Mouse (Mus musculus): Measurements from ENCODE around the gene Micall1. TPM values are rescaled to one million over a fixed set of nuclear protein-coding genes. Genes with fewer than 3 reads are reported as not detected.

Micall1 gene
- polyA plus RNA-seq, 1 experiment from 2014 or later: 9.5 TPM

- H3K4me3 ChIP-seq (replicated peaks): no peak overlapping the region
- H3K4me1 ChIP-seq: peaks cover 8% of the 10 kb centered on the region
- no peaks in the 10 kb centered on the region for H3K9me3 ChIP-seq
- peaks cover 30% of the 10 kb centered on the region for H3K36me3 ChIP-seq (replicated peaks)
- WGBS: 62% methylated on average over 11 of the region's 11 CpGs
- H3K27me3 ChIP-seq: 0 out of 2 replicates have a peak, but pooled peaks cover 5% of the 10 kb centered on the region
- no peak overlapping the region for H3K4me2 ChIP-seq
- H3K27ac ChIP-seq: no peak overlapping the region
- ATAC-seq (ENCODE audit: low FRiP score): no peak
- no peak overlapping the region; the same call in 1 of the 2 replicates for H3K9ac ChIP-seq
Observed at GRCm38 (mm10) chr15:79135783-79136575, 27.3 kb downstream of the Micall1 start.

- 67% methylated on average over 10 of the region's 10 CpGs for WGBS
- 0 out of 2 replicates have a peak, but pooled peaks cover 5% of the 10 kb centered on the region for H3K27me3 ChIP-seq
- H3K36me3 ChIP-seq (replicated peaks): peaks cover 7% of the 10 kb centered on the region
- peaks cover 19% of the 10 kb centered on the region for H3K4me1 ChIP-seq
- no peak overlapping the region for H3K27ac ChIP-seq
- H3K4me3 ChIP-seq (replicated peaks): no peak overlapping the region
- no peak overlapping the region for H3K9ac ChIP-seq
- H3K9me3 ChIP-seq: no peaks in the 10 kb centered on the region
- no peak for ATAC-seq (ENCODE audit: low FRiP score)
- H3K4me2 ChIP-seq: no peak overlapping the region
Observed at GRCm38 (mm10) chr15:79139640-79140039, 30.9 kb downstream of the Micall1 start.

GRCm38 (mm10) chr15:79140866-79141565 lies 32.3 kb downstream of the Micall1 start, which contains the start of the genes Polr2f and 1700088E04Rik:
Gene Polr2f (plus strand): TSS chr15:79141009.
Gene 1700088E04Rik (minus strand): TSS chr15:79141253.
- H3K9ac ChIP-seq: peak within 1 kb of the TSS; percentile 83
- peak within 1 kb of the TSS; percentile 87 for H3K4me3 ChIP-seq (replicated peaks)
- H3K9me3 ChIP-seq: no peaks in the 10 kb centered on the region
- peaks cover 19% of the 10 kb centered on the region for H3K4me1 ChIP-seq
- H3K27me3 ChIP-seq: 0 out of 2 replicates have a peak, but pooled peaks cover 5% of the 10 kb centered on the region
- under 1% methylated on average over 57 of the region's 57 CpGs for WGBS
- peak within 1 kb of the TSS; percentile 97 for H3K4me2 ChIP-seq
- ATAC-seq (ENCODE audit: low FRiP score): peak; percentile 90
- 0 out of 2 replicates have a peak within 1 kb of the TSS, but pooled peaks have one; percentile 5 for H3K27ac ChIP-seq
- peaks cover 21% of the 10 kb centered on the region for H3K36me3 ChIP-seq (replicated peaks)

- H3K4me2 ChIP-seq: peak overlapping the region; percentile 97
- H3K4me1 ChIP-seq: peaks cover 19% of the 10 kb centered on the region
- WGBS: under 1% methylated on average over 7 of the region's 7 CpGs
- peak overlapping the region; percentile 87 for H3K4me3 ChIP-seq (replicated peaks)
- peak overlapping the region; percentile 83 for H3K9ac ChIP-seq
- H3K36me3 ChIP-seq (replicated peaks): peaks cover 26% of the 10 kb centered on the region
- no peak overlapping the region for H3K27ac ChIP-seq
- no peak for ATAC-seq (ENCODE audit: low FRiP score)
- 0 out of 2 replicates have a peak, but pooled peaks cover 5% of the 10 kb centered on the region for H3K27me3 ChIP-seq
- H3K9me3 ChIP-seq: no peaks in the 10 kb centered on the region
Observed at GRCm38 (mm10) chr15:79141566-79141917, 32.8 kb downstream of the Micall1 start.

GRCm38 (mm10) chr15:79143316-79143715 lies 34.6 kb downstream of the Micall1 start:
- Histone ChIP-seq H3K27me3 (0 out of 2 replicates have a peak, but pooled peaks cover 5% of the 10 kb centered on the region), H3K4me3 (replicated peaks) (no peak overlapping the region), H3K9me3 (no peaks in the 10 kb centered on the region), H3K27ac (no peak overlapping the region), H3K4me1 (peaks cover 19% of the 10 kb centered on the region), H3K9ac (no peak overlapping the region), H3K4me2 (no peak overlapping the region), H3K36me3 (replicated peaks) (peaks cover 44% of the 10 kb centered on the region)
- ATAC-seq (ENCODE audit: low FRiP score): no peak
- WGBS: 82% methylated on average over 12 of the region's 12 CpGs

- Histone ChIP-seq H3K4me3 (replicated peaks) (no peak overlapping the region), H3K9ac (no peak overlapping the region), H3K27me3 (0 out of 2 replicates have a peak, but pooled peaks cover 5% of the 10 kb centered on the region), H3K9me3 (no peaks in the 10 kb centered on the region), H3K27ac (no peak overlapping the region), H3K4me1 (peaks cover 19% of the 10 kb centered on the region), H3K36me3 (replicated peaks) (peaks cover 51% of the 10 kb centered on the region), H3K4me2 (no peak overlapping the region)
- 91% methylated on average over 8 of the region's 8 CpGs for WGBS
- ATAC-seq (ENCODE audit: low FRiP score): no peak
Observed at GRCm38 (mm10) chr15:79144021-79144420, 35.3 kb downstream of the Micall1 start.

GRCm38 (mm10) chr15:79145522-79145921 lies 36.8 kb downstream of the Micall1 start:
- Histone ChIP-seq H3K4me3 (replicated peaks) (no peak overlapping the region), H3K36me3 (replicated peaks) (peaks cover 62% of the 10 kb centered on the region), H3K4me1 (peaks cover 15% of the 10 kb centered on the region), H3K27me3 (no peaks in the 10 kb centered on the region), H3K27ac (no peak overlapping the region), H3K9ac (no peak overlapping the region), H3K9me3 (no peaks in the 10 kb centered on the region), H3K4me2 (no peak overlapping the region)
- ATAC-seq (ENCODE audit: low FRiP score): no peak
- WGBS: 88% methylated on average over 7 of the region's 7 CpGs

- ATAC-seq (ENCODE audit: low FRiP score): peak; percentile 41
- H3K9ac ChIP-seq: no peak overlapping the region
- peaks cover 84% of the 10 kb centered on the region for H3K36me3 ChIP-seq (replicated peaks)
- 53% methylated on average over 7 of the region's 7 CpGs for WGBS
- no peaks in the 10 kb centered on the region for H3K9me3 ChIP-seq
- no peaks in the 10 kb centered on the region for H3K27me3 ChIP-seq
- peaks cover 25% of the 10 kb centered on the region for H3K4me1 ChIP-seq
- no peak overlapping the region for H3K4me3 ChIP-seq (replicated peaks)
- H3K4me2 ChIP-seq: no peak overlapping the region
- H3K27ac ChIP-seq: no peak overlapping the region
Observed at GRCm38 (mm10) chr15:79148533-79148932, 39.8 kb downstream of the Micall1 start.

- WGBS: 22% methylated on average over 8 of the region's 8 CpGs
- peaks cover 54% of the 10 kb centered on the region for H3K36me3 ChIP-seq (replicated peaks)
- peak; percentile 57 for ATAC-seq (ENCODE audit: low FRiP score)
- no peak overlapping the region for H3K4me2 ChIP-seq
- no peaks in the 10 kb centered on the region for H3K27me3 ChIP-seq
- peaks cover 31% of the 10 kb centered on the region for H3K4me1 ChIP-seq
- no peak overlapping the region for H3K4me3 ChIP-seq (replicated peaks)
- H3K27ac ChIP-seq: peak overlapping the region; percentile 88
- H3K9me3 ChIP-seq: no peaks in the 10 kb centered on the region
- H3K9ac ChIP-seq: 0 out of 2 replicates have a peak overlapping the region, but pooled peaks have one; percentile 27
Observed at GRCm38 (mm10) chr15:79151881-79152280, 43.2 kb downstream of the Micall1 start.

- 34% methylated on average over 6 of the region's 6 CpGs for WGBS
- ATAC-seq (ENCODE audit: low FRiP score): no peak
- peaks cover 46% of the 10 kb centered on the region for H3K36me3 ChIP-seq (replicated peaks)
- no peak overlapping the region for H3K9ac ChIP-seq
- H3K27me3 ChIP-seq: no peaks in the 10 kb centered on the region
- H3K9me3 ChIP-seq: no peaks in the 10 kb centered on the region
- H3K4me1 ChIP-seq: peaks cover 31% of the 10 kb centered on the region
- no peak overlapping the region for H3K4me3 ChIP-seq (replicated peaks)
- no peak overlapping the region for H3K4me2 ChIP-seq
- peak overlapping the region; percentile 88 for H3K27ac ChIP-seq
Observed at GRCm38 (mm10) chr15:79152709-79153108, 44.0 kb downstream of the Micall1 start.

GRCm38 (mm10) chr15:79155572-79155971 lies 46.9 kb downstream of the Micall1 start:
- 28% methylated on average over 3 of the region's 3 CpGs for WGBS
- peak overlapping the region; percentile 12; the same call in 1 of the 2 replicates for H3K9ac ChIP-seq
- H3K4me3 ChIP-seq (replicated peaks): no peak overlapping the region
- ATAC-seq (ENCODE audit: low FRiP score): no peak
- no peaks in the 10 kb centered on the region for H3K9me3 ChIP-seq
- H3K27ac ChIP-seq: no peak overlapping the region
- no peak overlapping the region for H3K4me2 ChIP-seq
- H3K27me3 ChIP-seq: peaks cover 20% of the 10 kb centered on the region
- H3K4me1 ChIP-seq: peaks cover 31% of the 10 kb centered on the region
- H3K36me3 ChIP-seq (replicated peaks): peaks cover 22% of the 10 kb centered on the region

GRCm38 (mm10) chr15:79162301-79162700 lies 53.6 kb downstream of the Micall1 start:
- Histone ChIP-seq H3K9ac (no peak overlapping the region), H3K27me3 (peaks cover 83% of the 10 kb centered on the region), H3K36me3 (replicated peaks) (no peaks in the 10 kb centered on the region), H3K4me2 (no peak overlapping the region), H3K4me1 (peaks cover 31% of the 10 kb centered on the region), H3K27ac (no peak overlapping the region), H3K9me3 (no peaks in the 10 kb centered on the region), H3K4me3 (replicated peaks) (no peak overlapping the region)
- WGBS: 72% methylated on average over 7 of the region's 7 CpGs
- ATAC-seq (ENCODE audit: low FRiP score): no peak
